ENCODE assay signal across 10 mouse cellular contexts in genomic region chr11:118792916-118793638, GRCm38 (mm10).
DNase-seq lines count a peak whose midpoint lies in the region; ATAC-seq and TF ChIP-seq lines count a peak whose summit lies in the region.
"Had no signal": no experiment of that assay in that cellular context is flagged by ENCODE, and none has a peak within 500 bp of the region (broad histone marks: within the 10 kb centered on the region; RNA-seq: fewer than 3 reads in every experiment).

No protein-coding gene starts in this region.

- peaks cover 10% of the 10 kb centered on the region; the same call in 1 of the 2 replicates for H3K4me1 ChIP-seq in forebrain, embryonic 11.5 days (replicated peaks; ENCODE audit: control insufficient read depth, insufficient read depth, low read length)
- peaks cover 42% of the 10 kb centered on the region for H3K4me1 ChIP-seq in hindbrain, embryonic 16.5 days (ENCODE audit: control insufficient read depth, insufficient read depth, low read depth, low read length)
- H3K4me1 ChIP-seq in lung, adult 2 months (ENCODE audit: control insufficient read depth, insufficient read depth, low read length) = no peaks in the 10 kb centered on the region
- H3K4me1 ChIP-seq: stomach, embryonic 15.5 days had no signal

- DNase-seq in right cerebral cortex, adult 18-20 months = peak; percentile 63
- DNase-seq in right cerebral cortex, adult 2 months (ENCODE audit: low spot score in 2 of 2) = no peak
- DNase-seq in forebrain, embryonic 11.5 days (ENCODE audit: low spot score) = no peak
- DNase-seq in skeletal muscle tissue, adult 2 months (ENCODE audit: low read depth, low spot score) = peak; percentile 17
- DNase-seq in c-Kit-positive CD71-positive TER-119-positive erythroid progenitor cells, embryonic 14.5 days (ENCODE audit: low spot score) = no peak
- DNase-seq in embryo, embryonic 10 days (ENCODE audit: low spot score) = no peak
- no peak for DNase-seq in lung, adult 2 months

- no peak for TF ChIP-seq POLR2A in lung, adult 2 months (IDR thresholded peaks at IDR 0.05; ENCODE audit: borderline replicate concordance, extremely low read depth, low read depth, low read length)

- no peaks in the 10 kb centered on the region for H3K27me3 ChIP-seq in forebrain, embryonic 11.5 days (ENCODE audit: control insufficient read depth, insufficient read depth, low read length)
- H3K27me3 ChIP-seq in hindbrain, embryonic 16.5 days (replicated peaks; ENCODE audit: control insufficient read depth, insufficient read depth, low read length) = no peaks in the 10 kb centered on the region
- H3K27me3 ChIP-seq: limb, embryonic 15.5 days; stomach, embryonic 15.5 days had no signal

- TF ChIP-seq CTCF in lung, adult 2 months (IDR thresholded peaks at IDR 0.05; ENCODE audit: insufficient read depth, low read length) = no peak

- WGBS in forebrain, embryonic 11.5 days = 78% methylated on average over 10 of the region's 10 CpGs
- 23% methylated on average over 10 of the region's 10 CpGs for WGBS in hindbrain, embryonic 16.5 days
- WGBS in lung, adult 2 months = 69% methylated on average over 10 of the region's 10 CpGs

- peak overlapping the region; percentile 7; the same call in 1 of the 2 replicates for H3K9ac ChIP-seq in forebrain, embryonic 11.5 days (ENCODE audit: low read length)
- H3K9ac ChIP-seq in hindbrain, embryonic 16.5 days (ENCODE audit: low read depth, low read length) = peak overlapping the region; percentile 51
- H3K9ac ChIP-seq: limb, embryonic 15.5 days; stomach, embryonic 15.5 days had no signal

- H3K36me3 ChIP-seq in forebrain, embryonic 11.5 days (ENCODE audit: control insufficient read depth, insufficient read depth, low read length) = no peaks in the 10 kb centered on the region
- H3K36me3 ChIP-seq in hindbrain, embryonic 16.5 days (ENCODE audit: control insufficient read depth, insufficient read depth, low read length) = no peaks in the 10 kb centered on the region
- H3K36me3 ChIP-seq: limb, embryonic 15.5 days; stomach, embryonic 15.5 days had no signal

- H3K4me3 ChIP-seq in forebrain, embryonic 11.5 days (ENCODE audit: low read depth, low read length) = no peak overlapping the region
- no peak overlapping the region for H3K4me3 ChIP-seq in hindbrain, embryonic 16.5 days (ENCODE audit: low read length)
- no peak overlapping the region for H3K4me3 ChIP-seq in lung, adult 2 months (replicated peaks; ENCODE audit: extremely low read depth, low read depth, low read length)
- H3K4me3 ChIP-seq: limb, embryonic 15.5 days; stomach, embryonic 15.5 days had no signal

- no peak overlapping the region for H3K4me2 ChIP-seq in forebrain, embryonic 11.5 days (ENCODE audit: low read depth, low read length, severe bottlenecking)
- H3K4me2 ChIP-seq in hindbrain, embryonic 16.5 days (ENCODE audit: low read length) = peak overlapping the region; percentile 29; the same call in 1 of the 2 replicates
- H3K4me2 ChIP-seq: limb, embryonic 15.5 days; stomach, embryonic 15.5 days had no signal

- peak overlapping the region; percentile 86 for H3K27ac ChIP-seq in forebrain, embryonic 11.5 days (ENCODE audit: low read depth, low read length)
- peak overlapping the region; percentile 88 for H3K27ac ChIP-seq in hindbrain, embryonic 16.5 days (ENCODE audit: low read depth, low read length)
- H3K27ac ChIP-seq: limb, embryonic 15.5 days; stomach, embryonic 15.5 days had no signal

- H3K9me3 ChIP-seq in forebrain, embryonic 11.5 days (ENCODE audit: control insufficient read depth, low read length) = no peaks in the 10 kb centered on the region
- no peaks in the 10 kb centered on the region for H3K9me3 ChIP-seq in hindbrain, embryonic 16.5 days (ENCODE audit: control insufficient read depth, low read length)
- H3K9me3 ChIP-seq: limb, embryonic 15.5 days; stomach, embryonic 15.5 days had no signal

- ATAC-seq in forebrain, embryonic 11.5 days (replicated peaks; ENCODE audit: low FRiP score) = peak; percentile 40; the same call in 1 of the 2 replicates
- ATAC-seq in hindbrain, embryonic 16.5 days = peak; percentile 51

Comparison
In these comparisons a context has a peak if more than half of its experiments do, and no peak if none do; other contexts are left out.
1. DNase-seq: peak in right cerebral cortex, adult 18-20 months (single experiment) and skeletal muscle tissue, adult 2 months (single experiment); none in right cerebral cortex, adult 2 months (0 of 2), forebrain, embryonic 11.5 days (single experiment), c-Kit-positive CD71-positive TER-119-positive erythroid progenitor cells, embryonic 14.5 days (single experiment), embryo, embryonic 10 days (single experiment) and lung, adult 2 months (single experiment).